Mouse (Mus musculus) cortical plate, adult 2 months (tissue): ENCODE data around the gene Olfr1232.

Experiments used
- CTCF ChIP-seq: fragments of 200-500 bp; IDR thresholded peaks from 2 replicates; pipeline ENCODE4 v1.5.1; 2011; ENCODE audit warnings: mild to moderate bottlenecking, control low read depth, low read length; ENCODE audit not compliant: insufficient read depth; ENCODE audit errors: extremely low read depth
- POLR2A ChIP-seq: fragments of 200-500 bp; IDR thresholded peaks from 2 replicates; pipeline ENCODE4 v1.6.1; 2011; ENCODE audit warnings: mild to moderate bottlenecking, low read length, control low read depth; ENCODE audit not compliant: insufficient read depth; ENCODE audit errors: extremely low read depth

DNA sequence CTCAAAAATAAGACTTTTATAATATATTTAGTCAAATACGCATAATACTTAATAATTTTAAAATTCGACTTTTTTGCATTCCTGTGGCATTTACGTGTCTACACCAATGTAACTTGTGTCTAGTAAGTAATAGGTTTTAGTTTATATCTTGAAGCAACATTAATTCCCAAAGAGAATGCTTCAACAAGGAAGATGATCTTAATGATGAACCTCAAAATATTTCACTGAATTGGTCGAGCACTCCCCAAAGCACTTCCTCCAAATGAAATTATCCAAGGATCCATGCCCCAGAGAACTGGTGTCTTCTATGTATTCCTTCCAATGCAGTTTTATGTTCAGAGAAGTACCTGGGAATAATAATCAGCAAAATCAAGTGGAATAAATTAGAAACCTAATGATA, 35.3 kb upstream of the Olfr1232 start, which contains the start of gene Olfr1234:
- TF ChIP-seq POLR2A (no peak), CTCF (no peak)
